Mouse (Mus musculus): ENCODE data around the gene Cdc73. TPM values are rescaled to one million over a fixed set of nuclear protein-coding genes. Genes with fewer than 3 reads are reported as not detected.

Gene Cdc73
- polyA plus RNA-seq (2012; rRNA removed): 13.0 and 14.3 TPM in 2 replicates

DNA sequence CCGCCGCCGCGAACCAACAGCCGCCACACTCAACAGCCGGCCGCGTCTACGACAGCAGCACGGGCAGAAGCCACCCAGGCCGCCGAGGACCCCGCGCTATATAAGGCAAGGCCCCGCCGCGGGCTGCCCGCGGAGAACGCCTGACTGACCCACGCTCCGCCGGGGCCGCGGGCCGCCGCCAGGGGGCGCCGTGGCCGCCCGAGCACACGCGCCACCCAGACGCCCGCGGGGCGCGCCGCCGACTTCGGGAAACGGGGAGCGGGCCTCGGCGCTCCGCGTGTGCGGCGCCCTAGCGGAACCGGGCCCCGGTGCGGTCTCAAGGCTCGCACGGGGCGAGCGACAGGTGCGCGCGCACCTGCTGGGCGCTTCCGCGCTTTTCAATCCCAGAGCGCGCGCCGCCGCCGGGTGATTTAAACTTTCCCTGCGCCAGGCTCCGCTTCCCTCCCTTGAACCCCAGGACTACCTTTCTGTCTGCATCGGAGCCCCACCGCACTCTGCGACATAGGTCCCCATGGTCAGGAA lies at the start of gene Cdc73:
TSS of gene Cdc73 (minus strand) at position 153 of the 522 bp plus-strand sequence.
- DNase-seq: peak; percentile 92
- peak; percentile 50; the same call in 1 of the 2 replicates for TF ChIP-seq POLR2A (IDR thresholded peaks at IDR 0.05; ENCODE audit: borderline replicate concordance, insufficient read depth, low read length)
- peak; percentile 42; the same call in 1 of the 2 replicates for TF ChIP-seq CTCF (IDR thresholded peaks at IDR 0.05; ENCODE audit: borderline replicate concordance, insufficient read depth, low read depth, low read length)
- Histone ChIP-seq H3K27ac (ENCODE audit: insufficient read depth, low read length) (peak within 1 kb of the TSS; percentile 73), H3K4me1 (ENCODE audit: control insufficient read depth, insufficient read depth, low read length) (no peaks in the 10 kb centered on the region), H3K4me3 (replicated peaks; ENCODE audit: insufficient read depth, low read depth, low read length) (peak within 1 kb of the TSS; percentile 92), H3K27me3 (ENCODE audit: control insufficient read depth, insufficient read depth, low read length) (no peaks in the 10 kb centered on the region)
- under 1% methylated on average over 70 of the region's 74 CpGs for WGBS

DNA sequence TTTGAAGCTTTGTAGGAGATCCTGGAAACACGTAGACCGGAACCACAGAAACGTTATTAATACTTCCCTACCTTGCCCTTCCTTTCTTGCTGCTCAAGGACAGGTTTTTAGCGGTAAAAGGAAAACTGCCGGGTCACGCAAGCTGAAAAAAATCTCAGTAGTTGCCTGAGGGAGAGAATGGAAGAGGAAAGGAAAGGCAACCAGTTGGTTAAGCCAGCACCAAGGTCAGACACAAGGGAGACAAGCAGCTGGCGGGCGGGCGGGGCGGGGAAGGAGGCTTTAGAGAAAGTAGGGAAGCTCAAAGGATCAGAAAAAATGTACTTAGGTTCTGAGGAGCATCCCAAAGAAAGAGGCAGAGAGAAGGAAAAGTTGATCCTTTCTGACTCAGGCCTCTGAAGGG lies 43.2 kb upstream of the Cdc73 start:
- Histone ChIP-seq H3K27ac (ENCODE audit: insufficient read depth, low read length) (no peak overlapping the region), H3K27me3 (ENCODE audit: control insufficient read depth, insufficient read depth, low read length) (no peaks in the 10 kb centered on the region), H3K4me1 (ENCODE audit: control insufficient read depth, insufficient read depth, low read length) (no peaks in the 10 kb centered on the region), H3K4me3 (replicated peaks; ENCODE audit: insufficient read depth, low read depth, low read length) (no peak overlapping the region)
- no peak for TF ChIP-seq POLR2A (IDR thresholded peaks at IDR 0.05; ENCODE audit: borderline replicate concordance, insufficient read depth, low read length)
- no peak for TF ChIP-seq CTCF (IDR thresholded peaks at IDR 0.05; ENCODE audit: borderline replicate concordance, insufficient read depth, low read depth, low read length)
- 88% methylated on average over 10 of the region's 10 CpGs for WGBS
- DNase-seq: no peak

DNA sequence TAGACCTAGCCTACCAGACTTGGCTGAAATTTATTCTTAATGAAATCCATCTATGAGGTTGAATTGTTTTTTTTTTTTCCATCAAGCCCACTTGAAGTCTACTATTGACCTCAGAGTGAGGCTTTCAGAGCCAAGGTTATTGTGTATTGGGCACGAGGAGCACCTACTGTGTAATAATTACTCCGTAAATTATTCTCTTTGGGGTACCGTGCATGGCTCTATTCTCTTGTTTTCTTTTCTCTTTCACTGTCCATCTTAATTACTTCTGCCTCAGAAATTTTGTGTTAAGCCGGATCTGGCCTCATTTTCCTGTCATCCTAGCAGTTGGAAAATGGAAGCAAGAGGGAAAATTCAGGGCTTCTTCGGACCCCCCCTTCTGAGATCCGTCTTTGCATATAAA lies 39.5 kb upstream of the Cdc73 start:
- WGBS: 46% methylated on average over 6 of the region's 6 CpGs
- TF ChIP-seq POLR2A (IDR thresholded peaks at IDR 0.05; ENCODE audit: borderline replicate concordance, insufficient read depth, low read length): no peak
- no peak for TF ChIP-seq CTCF (IDR thresholded peaks at IDR 0.05; ENCODE audit: borderline replicate concordance, insufficient read depth, low read depth, low read length)
- Histone ChIP-seq H3K27me3 (ENCODE audit: control insufficient read depth, insufficient read depth, low read length) (no peaks in the 10 kb centered on the region), H3K27ac (ENCODE audit: insufficient read depth, low read length) (no peak overlapping the region), H3K4me3 (replicated peaks; ENCODE audit: insufficient read depth, low read depth, low read length) (no peak overlapping the region), H3K4me1 (ENCODE audit: control insufficient read depth, insufficient read depth, low read length) (no peaks in the 10 kb centered on the region)
- no peak for DNase-seq

DNA sequence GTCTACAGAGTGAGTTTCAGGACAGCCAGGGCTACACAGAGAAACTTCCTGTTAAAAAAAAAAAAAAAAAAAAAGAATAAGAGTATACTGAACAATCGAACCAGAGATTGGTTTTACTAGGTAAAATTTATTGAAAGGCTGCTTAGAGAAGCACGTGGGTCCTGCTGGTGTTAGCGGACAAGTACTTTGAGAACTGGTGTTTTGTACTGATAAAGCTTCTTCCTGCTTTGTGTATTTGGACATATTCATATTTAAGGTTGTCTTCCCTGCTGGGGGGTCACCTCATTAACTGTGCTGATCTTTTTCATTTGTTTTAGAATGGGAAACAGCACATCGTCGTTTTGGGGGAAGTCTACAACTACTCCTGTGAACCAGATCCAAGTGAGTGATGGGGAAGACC lies 38.6 kb upstream of the Cdc73 start:
- 74% methylated on average over 5 of the region's 5 CpGs for WGBS
- Histone ChIP-seq H3K27me3 (ENCODE audit: control insufficient read depth, insufficient read depth, low read length) (no peaks in the 10 kb centered on the region), H3K4me1 (ENCODE audit: control insufficient read depth, insufficient read depth, low read length) (no peaks in the 10 kb centered on the region), H3K27ac (ENCODE audit: insufficient read depth, low read length) (no peak overlapping the region), H3K4me3 (replicated peaks; ENCODE audit: insufficient read depth, low read depth, low read length) (no peak overlapping the region)
- DNase-seq: no peak
- no peak for TF ChIP-seq POLR2A (IDR thresholded peaks at IDR 0.05; ENCODE audit: borderline replicate concordance, insufficient read depth, low read length)

DNA sequence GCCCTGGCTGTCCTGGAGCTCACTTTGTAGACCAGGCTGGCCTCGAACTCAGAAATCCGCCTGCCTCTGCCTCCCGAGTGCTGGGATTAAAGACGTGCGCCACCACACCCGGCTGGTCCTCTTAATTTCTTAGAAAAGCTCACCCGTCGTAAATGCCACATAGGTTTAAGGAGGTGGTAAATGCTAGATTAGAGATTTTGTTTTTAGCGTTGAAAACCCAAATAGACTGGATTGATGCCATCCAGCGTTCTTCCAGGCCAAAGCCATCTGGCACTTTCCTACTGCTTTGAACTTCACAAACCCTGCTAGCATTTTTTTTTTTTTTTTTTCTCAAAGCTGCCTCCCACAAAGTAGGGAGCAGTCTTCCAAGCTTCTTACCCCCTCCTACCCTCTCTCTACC lies 37.9 kb upstream of the Cdc73 start:
- WGBS: 58% methylated on average over 10 of the region's 10 CpGs
- no peak overlapping the region; the same call in 1 of the 2 replicates for H3K27ac ChIP-seq (ENCODE audit: insufficient read depth, low read length)
- H3K27me3 ChIP-seq (ENCODE audit: control insufficient read depth, insufficient read depth, low read length): no peaks in the 10 kb centered on the region
- H3K4me3 ChIP-seq (replicated peaks; ENCODE audit: insufficient read depth, low read depth, low read length): no peak overlapping the region
- peak; percentile 40 to 60 for DNase-seq
- H3K4me1 ChIP-seq (ENCODE audit: control insufficient read depth, insufficient read depth, low read length): no peaks in the 10 kb centered on the region
- TF ChIP-seq POLR2A (IDR thresholded peaks at IDR 0.05; ENCODE audit: borderline replicate concordance, insufficient read depth, low read length) (no peak), CTCF (IDR thresholded peaks at IDR 0.05; ENCODE audit: borderline replicate concordance, insufficient read depth, low read depth, low read length) (no peak)

DNA sequence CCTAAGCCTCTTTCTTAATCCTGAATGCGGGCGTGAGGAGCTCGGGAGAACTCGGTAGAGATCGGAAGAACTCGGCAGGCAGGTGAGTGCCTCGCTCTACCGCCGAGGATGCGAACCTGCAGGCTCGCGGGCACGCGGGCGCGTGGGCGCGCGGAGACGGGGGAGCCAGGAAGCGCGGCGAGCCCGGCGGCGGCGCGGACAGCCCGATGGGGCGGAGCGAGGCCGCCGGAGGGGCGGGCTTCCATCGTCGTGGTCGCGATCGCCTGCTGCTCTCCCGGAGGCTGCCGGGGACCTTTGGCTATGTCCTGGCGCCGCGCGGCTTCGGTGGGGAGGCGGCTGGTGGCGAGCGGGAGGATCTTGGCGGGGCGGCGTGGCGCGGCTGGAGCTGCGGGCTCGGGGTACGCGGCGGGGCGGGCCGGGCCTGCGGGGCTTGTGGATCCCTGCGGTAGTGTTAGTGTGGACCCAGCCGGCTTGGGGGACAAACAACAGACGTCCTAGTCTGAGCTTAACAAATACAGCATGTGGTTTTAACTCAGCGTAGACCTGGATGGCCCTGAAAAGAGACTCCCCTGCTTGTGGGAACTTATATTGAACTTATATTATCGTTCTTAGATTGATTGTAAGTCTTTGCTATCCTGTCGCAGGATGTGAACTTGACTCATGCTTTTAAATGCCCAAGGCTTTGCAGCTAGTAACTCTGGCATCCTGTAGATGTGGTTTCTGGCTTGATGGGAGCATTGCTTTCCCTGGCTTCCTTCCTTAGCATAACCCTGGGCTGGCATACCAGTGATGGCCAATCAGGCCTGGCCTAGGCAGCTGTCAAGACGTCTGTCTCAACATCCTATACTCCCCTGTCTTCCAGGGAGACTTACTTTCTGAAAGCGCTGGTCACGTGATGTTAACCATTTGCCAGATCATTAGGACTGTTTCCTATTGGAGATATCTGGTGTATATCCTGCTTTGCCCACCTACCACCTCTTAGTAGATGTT lies 37.0 kb upstream of the Cdc73 start:
- Histone ChIP-seq H3K27ac (ENCODE audit: insufficient read depth, low read length) (peak overlapping the region; percentile 77), H3K4me1 (ENCODE audit: control insufficient read depth, insufficient read depth, low read length) (no peaks in the 10 kb centered on the region), H3K27me3 (ENCODE audit: control insufficient read depth, insufficient read depth, low read length) (no peaks in the 10 kb centered on the region), H3K4me3 (replicated peaks; ENCODE audit: insufficient read depth, low read depth, low read length) (peak overlapping the region; percentile 94)
- DNase-seq: peak; percentile 96
- under 1% methylated on average over 70 of the region's 71 CpGs for WGBS
- TF ChIP-seq CTCF (IDR thresholded peaks at IDR 0.05; ENCODE audit: borderline replicate concordance, insufficient read depth, low read depth, low read length): no peak
- TF ChIP-seq POLR2A (IDR thresholded peaks at IDR 0.05; ENCODE audit: borderline replicate concordance, insufficient read depth, low read length): peak; percentile 47; the same call in 1 of the 2 replicates

DNA sequence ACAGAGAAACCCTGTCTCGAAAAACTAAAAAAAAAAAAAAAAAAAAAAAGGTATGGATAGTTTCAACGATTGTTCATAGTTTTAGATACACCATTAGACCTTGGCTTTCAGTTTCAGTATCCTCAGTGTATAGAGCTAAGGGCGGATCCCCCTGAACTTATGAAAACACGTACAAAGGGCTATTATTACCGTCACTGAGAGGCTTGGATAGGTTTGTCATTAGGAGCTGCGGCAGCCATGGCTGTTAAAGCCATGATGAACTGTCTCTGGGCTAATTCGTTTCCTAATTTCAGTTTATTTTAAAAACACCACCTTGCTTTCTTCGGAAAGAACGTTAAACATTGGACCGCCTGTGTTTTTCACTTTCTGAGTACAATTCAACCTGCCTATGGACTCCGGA lies 36.1 kb upstream of the Cdc73 start:
- peak in 1 of 2 experiments; percentile 13 for DNase-seq
- Histone ChIP-seq H3K4me3 (replicated peaks; ENCODE audit: insufficient read depth, low read depth, low read length) (peak overlapping the region; percentile 94), H3K27me3 (ENCODE audit: control insufficient read depth, insufficient read depth, low read length) (no peaks in the 10 kb centered on the region), H3K27ac (ENCODE audit: insufficient read depth, low read length) (peak overlapping the region; percentile 77), H3K4me1 (ENCODE audit: control insufficient read depth, insufficient read depth, low read length) (no peaks in the 10 kb centered on the region)
- no peak for TF ChIP-seq CTCF (IDR thresholded peaks at IDR 0.05; ENCODE audit: borderline replicate concordance, insufficient read depth, low read depth, low read length)
- no peak for TF ChIP-seq POLR2A (IDR thresholded peaks at IDR 0.05; ENCODE audit: borderline replicate concordance, insufficient read depth, low read length)
- WGBS: 11% methylated on average over 11 of the region's 11 CpGs

Measured in cerebellum, adult 2 months (tissue).